Mouse (Mus musculus) skeletal muscle tissue, postnatal 0 days (tissue): ENCODE measurements around the gene Sort1. TPM values are rescaled to one million over a fixed set of nuclear protein-coding genes. Genes with fewer than 3 reads are reported as not detected.

ENCODE experiments used
- polyA plus RNA-seq: library from polyadenylated mRNA; unstranded; fragments of >200 nt; fragmentation: Nextera tagmentation; extraction: Ambion mirVana; gene quantifications from 2 replicates; pipeline ENCODE4 v1.2.1, GENCODE M21; 2015

The Sort1 gene
- polyA plus RNA-seq, result 10.5 and 11.2 TPM in 2 replicates

GRCm38 (mm10) chr3:108283781-108284601 lies at the start of gene Sort1:
TSS of gene Sort1 (plus strand) at chr3:108284082.

GRCm38 (mm10) chr3:108256719-108257637 lies 26.9 kb upstream of the Sort1 start, which contains the start of gene Psma5:
TSS of gene Psma5 (plus strand) at chr3:108256926.

GRCm38 (mm10) chr3:108364270-108364995 lies 80.6 kb downstream of the Sort1 start, which contains the start of gene Mybphl:
TSS of gene Mybphl (plus strand) at chr3:108364911.

GRCm38 (mm10) chr3:108383485-108384354 lies 99.8 kb downstream of the Sort1 start, which contains the start of gene Psrc1:
TSS of gene Psrc1 (plus strand) at chr3:108383839.

Other genes with a start within 250 kb of the Sort1 start
- gene Gstm4, start 239.2 kb upstream of the Sort1 start, polyA plus RNA-seq, result 10.6 and 12.4 TPM in 2 replicates
- gene Ampd2, start 197.4 kb upstream of the Sort1 start, polyA plus RNA-seq, result 10.6 and 13.3 TPM in 2 replicates
- 0.22 and 0.27 TPM in 2 replicates for gene Gnat2, start 191.3 kb upstream of the Sort1 start, polyA plus RNA-seq
- 49.0 and 55.8 TPM in 2 replicates for gene Gnai3, start 137.9 kb upstream of the Sort1 start, polyA plus RNA-seq
- 0.11 and 0.12 TPM in 2 replicates for gene Gpr61, start 129.2 kb upstream of the Sort1 start, polyA plus RNA-seq
- gene Amigo1, start 97.7 kb upstream of the Sort1 start, polyA plus RNA-seq, result 16.6 and 16.9 TPM in 2 replicates
- 1.8 and 2.1 TPM in 2 replicates for gene Cyb561d1, start 82.9 kb upstream of the Sort1 start, polyA plus RNA-seq
- gene Atxn7l2, start 73.1 kb upstream of the Sort1 start, polyA plus RNA-seq, result 5.7 and 6.8 TPM in 2 replicates
- gene Sypl2, start 57.4 kb upstream of the Sort1 start, polyA plus RNA-seq, result 204 and 213 TPM in 2 replicates
- gene Psma5, start 27.2 kb upstream of the Sort1 start, polyA plus RNA-seq, result 248 and 270 TPM in 2 replicates
- gene Mybphl, start 80.8 kb downstream of the Sort1 start, polyA plus RNA-seq, result 0.29 and 0.33 TPM in 2 replicates
- 6.3 and 6.4 TPM in 2 replicates for gene Psrc1, start 99.8 kb downstream of the Sort1 start, polyA plus RNA-seq
- gene Celsr2, start 131.5 kb downstream of the Sort1 start, polyA plus RNA-seq, result 0.76 and 1.8 TPM in 2 replicates
- 68.8 and 83.1 TPM in 2 replicates for gene Sars, start 161.1 kb downstream of the Sort1 start, polyA plus RNA-seq